Mouse (Mus musculus): Measurements from ENCODE around the gene Plxdc1. TPM values are rescaled to one million over a fixed set of nuclear protein-coding genes. Genes with fewer than 3 reads are reported as not detected.

The Plxdc1 gene
- total RNA-seq, 2 experiments from 2014 or later, result 10.3 to 14.4 TPM

GRCm38 (mm10) chr11:97877341-97877740 lies 108.9 kb downstream of the Plxdc1 start:
- DNase-seq (ENCODE audit: low spot score in 2 of 2), result no peak

- DNase-seq (ENCODE audit: low spot score in 2 of 2), result no peak
Measured at GRCm38 (mm10) chr11:97874396-97874795, 111.8 kb downstream of the Plxdc1 start.

Small RNA genes lying within 50 kb of the gene (microRNA-seq; reads per million reads assigned to microRNA genes)
- gene Gm22461 (0 reads per million in 2 experiments), gene Gm27597 (0 reads per million in 2 experiments)

Other genes starting within 250 kb of the Plxdc1 start
- gene Pip4k2b, start 241.7 kb downstream of the Plxdc1 start, total RNA-seq (2021), result 100 to 1,000 TPM; 114 to 115 TPM
- 10 to 100 TPM; 18.6 to 23.2 TPM for gene Cwc25, start 219.9 kb downstream of the Plxdc1 start, total RNA-seq (2021)
- 1 to 10 TPM; 1.1 to 1.2 TPM for gene 1700001P01Rik, start 210.5 kb downstream of the Plxdc1 start, total RNA-seq (2021)
- 100 to 1,000 TPM; 367 to 379 TPM for gene Rpl23, start 204.0 kb downstream of the Plxdc1 start, total RNA-seq (2021)
- gene Lasp1, start 187.4 kb downstream of the Plxdc1 start, total RNA-seq (2021), result 100 to 1,000 TPM; 107 to 110 TPM
- gene B230217C12Rik, start 145.7 kb downstream of the Plxdc1 start, total RNA-seq (2021), result 10 to 100 TPM; 70.8 to 71.5 TPM
- gene Fbxo47, start 102.3 kb downstream of the Plxdc1 start, total RNA-seq (2021), result 1 to 10 TPM; 1.6 to 2.6 TPM
- under 1 TPM; 0.76 to 0.94 TPM for gene Arl5c, start 9.7 kb upstream of the Plxdc1 start, total RNA-seq (2021)
- gene Cacnb1, start 36.6 kb upstream of the Plxdc1 start, total RNA-seq (2021), result 100 to 1,000 TPM; 148 to 155 TPM
- gene Rpl19, start 40.3 kb upstream of the Plxdc1 start, total RNA-seq (2021), result 100 to 1,000 TPM; 601 to 664 TPM
- 10 to 100 TPM; 45.7 to 55.2 TPM for gene Stac2, start 67.0 kb upstream of the Plxdc1 start, total RNA-seq (2021)
- gene Fbxl20, start 164.0 kb upstream of the Plxdc1 start, total RNA-seq (2021), result 10 to 100 TPM; 31.2 to 33.2 TPM
- gene Med1, start 206.8 kb upstream of the Plxdc1 start, total RNA-seq (2021), result 10 to 100 TPM; 45.3 to 48.4 TPM
- gene Cdk12, start 216.6 kb upstream of the Plxdc1 start, total RNA-seq (2021), result 10 to 100 TPM; 35.9 to 37.9 TPM